ENCODE assay signal across 31 mouse cellular contexts in genomic region chr4:90496891-90497610, GRCm38 (mm10).
"Had no signal": no experiment of that assay in that cellular context is flagged by ENCODE, and none has a peak within 500 bp of the region (broad histone marks: within the 10 kb centered on the region; RNA-seq: fewer than 3 reads in every experiment).

No protein-coding gene starts in this region.

- H3K27ac ChIP-seq: left cerebral cortex, adult 2 months; limb, embryonic 10.5 days; limb, embryonic 12.5 days; limb, embryonic 13.5 days; limb, embryonic 15.5 days; liver, embryonic 12.5 days; liver, embryonic 13.5 days; liver, embryonic 14.5 days; liver, embryonic 15.5 days; lung, embryonic 15.5 days; macrophage; midbrain, embryonic 10.5 days; midbrain, embryonic 12.5 days; midbrain, embryonic 15.5 days; neural tube, embryonic 12.5 days; neural tube, embryonic 13.5 days had no signal

- DNase-seq: left cerebral cortex, postnatal 4 days; liver; liver, embryonic 13.5 days; liver, postnatal 0 days; lung, adult 18-20 months; lung, adult 2 months; lung, embryonic 14.5 days; lung, postnatal 10 days; lung, postnatal 14 days; lung, postnatal 36 days; lung, postnatal 4 days; midbrain, embryonic 14.5 days had no signal

- H3K9me3 ChIP-seq: limb, embryonic 10.5 days; limb, embryonic 12.5 days; limb, embryonic 13.5 days; limb, embryonic 15.5 days; liver, embryonic 12.5 days; liver, embryonic 13.5 days; liver, embryonic 15.5 days; lung, embryonic 15.5 days; megakaryocyte, embryonic 14.5 days; midbrain, embryonic 10.5 days; midbrain, embryonic 12.5 days; midbrain, embryonic 15.5 days; neural tube, embryonic 12.5 days; neural tube, embryonic 13.5 days had no signal

- H3K4me2 ChIP-seq: limb, embryonic 12.5 days; limb, embryonic 13.5 days; limb, embryonic 15.5 days; liver, embryonic 12.5 days; liver, embryonic 13.5 days; liver, embryonic 15.5 days; lung, embryonic 14.5 days; lung, embryonic 15.5 days; midbrain, embryonic 12.5 days; midbrain, embryonic 15.5 days; neural tube, embryonic 12.5 days; neural tube, embryonic 13.5 days had no signal

- H3K4me1 ChIP-seq: limb, embryonic 10.5 days; limb, embryonic 12.5 days; limb, embryonic 13.5 days; limb, embryonic 15.5 days; liver, embryonic 12.5 days; liver, embryonic 13.5 days; liver, embryonic 15.5 days; lung, embryonic 15.5 days; megakaryocyte, embryonic 14.5 days; midbrain, embryonic 10.5 days; midbrain, embryonic 12.5 days; midbrain, embryonic 15.5 days; neural tube, embryonic 12.5 days; neural tube, embryonic 13.5 days had no signal

- H3K4me3 ChIP-seq: left cerebral cortex, adult 2 months; limb, embryonic 10.5 days; limb, embryonic 12.5 days; limb, embryonic 13.5 days; limb, embryonic 15.5 days; liver, embryonic 12.5 days; liver, embryonic 13.5 days; liver, embryonic 15.5 days; lung, embryonic 15.5 days; megakaryocyte, embryonic 14.5 days; midbrain, embryonic 10.5 days; midbrain, embryonic 12.5 days; midbrain, embryonic 15.5 days; myocyte; neural tube, embryonic 12.5 days; neural tube, embryonic 13.5 days had no signal

- ATAC-seq: liver, embryonic 12.5 days; liver, postnatal 0 days; lung, postnatal 0 days; midbrain, embryonic 15.5 days; midbrain, embryonic 16.5 days had no signal

- H3K27me3 ChIP-seq: limb, embryonic 12.5 days; limb, embryonic 13.5 days; limb, embryonic 15.5 days; liver, embryonic 12.5 days; liver, embryonic 13.5 days; liver, embryonic 15.5 days; lung, embryonic 15.5 days; megakaryocyte, embryonic 14.5 days; midbrain, embryonic 12.5 days; midbrain, embryonic 15.5 days; neural tube, embryonic 12.5 days; neural tube, embryonic 13.5 days had no signal

- H3K9ac ChIP-seq: limb, embryonic 12.5 days; limb, embryonic 13.5 days; limb, embryonic 15.5 days; liver, embryonic 12.5 days; liver, embryonic 13.5 days; liver, embryonic 14.5 days; liver, embryonic 15.5 days; liver, postnatal 0 days; lung, embryonic 14.5 days; lung, embryonic 15.5 days; midbrain, embryonic 12.5 days; midbrain, embryonic 15.5 days; neural tube, embryonic 12.5 days; neural tube, embryonic 13.5 days had no signal

- H3K36me3 ChIP-seq: limb, embryonic 10.5 days; limb, embryonic 12.5 days; limb, embryonic 13.5 days; limb, embryonic 15.5 days; liver, embryonic 12.5 days; liver, embryonic 13.5 days; liver, embryonic 15.5 days; lung, embryonic 15.5 days; midbrain, embryonic 10.5 days; midbrain, embryonic 12.5 days; midbrain, embryonic 15.5 days; neural tube, embryonic 12.5 days; neural tube, embryonic 13.5 days had no signal
